Comparison of ENCODE assay signal across 28 mouse cellular contexts in genomic region chr7:97765963-97766347, GRCm38 (mm10). TPM values are rescaled to one million over a fixed set of nuclear protein-coding genes. Genes with fewer than 3 reads are reported as not detected.
A peak's percentile ranks its signal among the peaks of the same experiment; 100 is the strongest.
DNase-seq lines count a peak whose midpoint lies in the region; ATAC-seq and TF ChIP-seq lines count a peak whose summit lies in the region.
"Had no signal": no experiment of that assay in that cellular context is flagged by ENCODE, and none has a peak within 500 bp of the region (broad histone marks: within the 10 kb centered on the region; RNA-seq: fewer than 3 reads in every experiment).

No protein-coding gene starts in this region.

- no peak overlapping the region for H3K4me3 ChIP-seq in left cerebral cortex, adult 2 months
- no peak overlapping the region for H3K4me3 ChIP-seq in intestine, embryonic 15.5 days (replicated peaks)
- H3K4me3 ChIP-seq in small intestine, adult 2 months (ENCODE audit: low read depth, low read length), result no peak overlapping the region
- no peak overlapping the region for H3K4me3 ChIP-seq in neural tube, embryonic 15.5 days (replicated peaks)
- H3K4me3 ChIP-seq: embryonic facial prominence, embryonic 12.5 days; forebrain, embryonic 10.5 days; hindbrain, embryonic 10.5 days; hindbrain, embryonic 15.5 days; liver, embryonic 13.5 days had no signal

- DNase-seq in kidney, adult 18-20 months, result peak; percentile 38
- no peak for DNase-seq in kidney, postnatal 14 days
- DNase-seq in left cerebral cortex, adult 2 months (ENCODE audit: extremely low spot score in 1 of 2, low spot score in 2 of 2), result no peak
- no peak for DNase-seq in left cerebral cortex, adult 9 months (ENCODE audit: low spot score in 2 of 2)
- DNase-seq in cerebellum, postnatal 14 days, result no peak
- DNase-seq: adrenal gland, postnatal 25 days; cerebellum, adult 18-20 months; cerebellum, postnatal 25 days; embryo, embryonic 11 days; gastrocnemius, postnatal 10 days; heart, postnatal 14 days; left cerebral cortex, postnatal 4 days; liver, embryonic 13.5 days; lung, adult 2 months; lung, postnatal 10 days; midbrain, embryonic 14.5 days; spleen, adult 18-20 months; thymus, postnatal 25 days had no signal

- H3K27ac ChIP-seq in left cerebral cortex, adult 2 months, result peak overlapping the region; percentile 80
- no peak overlapping the region for H3K27ac ChIP-seq in intestine, embryonic 15.5 days
- H3K27ac ChIP-seq in small intestine, adult 2 months (ENCODE audit: insufficient read depth, low read depth, low read length), result peak overlapping the region; percentile 97
- H3K27ac ChIP-seq in neural tube, embryonic 15.5 days (replicated peaks), result no peak overlapping the region
- H3K27ac ChIP-seq: embryonic facial prominence, embryonic 12.5 days; forebrain, embryonic 10.5 days; hindbrain, embryonic 10.5 days; hindbrain, embryonic 15.5 days; liver, embryonic 13.5 days had no signal

- WGBS in intestine, embryonic 15.5 days, result 68% methylated on average over 5 of the region's 5 CpGs
- WGBS in small intestine, adult 2 months, result 32% methylated on average over 5 of the region's 5 CpGs
- 83% methylated on average over 5 of the region's 5 CpGs for WGBS in neural tube, embryonic 15.5 days

- no peaks in the 10 kb centered on the region for H3K27me3 ChIP-seq in intestine, embryonic 15.5 days (replicated peaks)
- H3K27me3 ChIP-seq in small intestine, adult 2 months (ENCODE audit: control insufficient read depth, insufficient read depth, low read length), result no peaks in the 10 kb centered on the region
- no peaks in the 10 kb centered on the region for H3K27me3 ChIP-seq in neural tube, embryonic 15.5 days (replicated peaks)
- H3K27me3 ChIP-seq: embryonic facial prominence, embryonic 12.5 days; hindbrain, embryonic 15.5 days; liver, embryonic 13.5 days had no signal

- no peaks in the 10 kb centered on the region for H3K9me3 ChIP-seq in intestine, embryonic 15.5 days
- no peaks in the 10 kb centered on the region for H3K9me3 ChIP-seq in neural tube, embryonic 15.5 days (replicated peaks)
- H3K9me3 ChIP-seq: embryonic facial prominence, embryonic 12.5 days; forebrain, embryonic 10.5 days; hindbrain, embryonic 10.5 days; hindbrain, embryonic 15.5 days; liver, embryonic 13.5 days had no signal

- no peak overlapping the region for H3K9ac ChIP-seq in intestine, embryonic 15.5 days
- H3K9ac ChIP-seq in neural tube, embryonic 15.5 days (replicated peaks), result no peak overlapping the region
- H3K9ac ChIP-seq: embryonic facial prominence, embryonic 12.5 days; hindbrain, embryonic 15.5 days; liver, embryonic 13.5 days had no signal

- H3K4me2 ChIP-seq in intestine, embryonic 15.5 days (replicated peaks), result no peak overlapping the region
- no peak overlapping the region for H3K4me2 ChIP-seq in neural tube, embryonic 15.5 days
- H3K4me2 ChIP-seq: embryonic facial prominence, embryonic 12.5 days; hindbrain, embryonic 15.5 days; liver, embryonic 13.5 days had no signal

- intact Hi-C loops in left cerebral cortex, adult 2 months (cut with DNase I), result loop anchor here (1.0 kb wide), 3 partner anchors 17 to 75 kb away; partner anchors contain the start of gene Pak1

- TF ChIP-seq POLR2A in small intestine, adult 2 months (IDR thresholded peaks at IDR 0.05; ENCODE audit: low read depth, low read length), result no peak

- no peaks in the 10 kb centered on the region for H3K36me3 ChIP-seq in intestine, embryonic 15.5 days
- H3K36me3 ChIP-seq in small intestine, adult 2 months (ENCODE audit: control insufficient read depth, insufficient read depth, low read length), result no peaks in the 10 kb centered on the region
- no peaks in the 10 kb centered on the region for H3K36me3 ChIP-seq in neural tube, embryonic 15.5 days
- H3K36me3 ChIP-seq: embryonic facial prominence, embryonic 12.5 days; forebrain, embryonic 10.5 days; hindbrain, embryonic 10.5 days; hindbrain, embryonic 15.5 days; liver, embryonic 13.5 days had no signal

- peak; percentile 46; the same call in 1 of the 2 replicates for ATAC-seq in intestine, embryonic 15.5 days
- ATAC-seq in neural tube, embryonic 15.5 days (ENCODE audit: low FRiP score), result no peak
- ATAC-seq: forebrain, embryonic 16.5 days; inflammation-experienced regulatory T-cells, adult 6 months had no signal

- TF ChIP-seq CTCF in left cerebral cortex, adult 2 months (IDR thresholded peaks at IDR 0.05), result no peak
- no peak for TF ChIP-seq CTCF in small intestine, adult 2 months (IDR thresholded peaks at IDR 0.05; ENCODE audit: extremely low read depth, insufficient read length, insufficient replicate concordance, low read depth, low read length)

- H3K4me1 ChIP-seq in intestine, embryonic 15.5 days (replicated peaks), result 0 out of 2 replicates have a peak, but pooled peaks cover 5% of the 10 kb centered on the region
- peaks cover 22% of the 10 kb centered on the region; the same call in 1 of the 2 replicates for H3K4me1 ChIP-seq in small intestine, adult 2 months (ENCODE audit: control insufficient read depth, insufficient read depth, insufficient read length, low read length)
- H3K4me1 ChIP-seq in neural tube, embryonic 15.5 days, result no peaks in the 10 kb centered on the region
- H3K4me1 ChIP-seq: embryonic facial prominence, embryonic 12.5 days; forebrain, embryonic 10.5 days; hindbrain, embryonic 10.5 days; hindbrain, embryonic 15.5 days had no signal

RNA-seq across cellular contexts. Expression of gene Pak1, which starts 22.4 kb away (rescaled TPM):
- total RNA-seq in left cerebral cortex, adult 2 months (2021), result 100 to 1,000 TPM; 414 to 463 TPM
- polyA plus RNA-seq in intestine, embryonic 15.5 days (2015; fragmentation: Nextera tagmentation; extraction: Ambion mirVana), result 32.7 and 33.0 TPM in 2 replicates
- 20.8 and 56.4 TPM in 2 replicates for polyA plus RNA-seq in small intestine, adult 2 months (2012; rRNA removed)
- 117 and 134 TPM in 2 replicates for polyA plus RNA-seq in neural tube, embryonic 15.5 days (2015; fragmentation: Nextera tagmentation; extraction: Ambion mirVana)

RNA-seq across cellular contexts. Expression of gene Aqp11, which starts 27.9 kb away (rescaled TPM):
- 10 to 100 TPM; 22.3 to 23.6 TPM for total RNA-seq in left cerebral cortex, adult 2 months (2021)
- 52.1 and 57.2 TPM in 2 replicates for polyA plus RNA-seq in intestine, embryonic 15.5 days (2015; fragmentation: Nextera tagmentation; extraction: Ambion mirVana)
- polyA plus RNA-seq in small intestine, adult 2 months (2012; rRNA removed), result 34.4 and 88.3 TPM in 2 replicates
- 22.6 and 35.4 TPM in 2 replicates for polyA plus RNA-seq in neural tube, embryonic 15.5 days (2015; fragmentation: Nextera tagmentation; extraction: Ambion mirVana)
- total RNA-seq: monocyte, adult 5-6 weeks had no signal

Comparison
In these comparisons a context has a peak if more than half of its experiments do, and no peak if none do; other contexts are left out.
1. H3K27ac ChIP-seq: peak in left cerebral cortex, adult 2 months (single experiment) and small intestine, adult 2 months (single experiment); none in intestine, embryonic 15.5 days (single experiment) and neural tube, embryonic 15.5 days (single experiment).